In the genomic region with DNA sequence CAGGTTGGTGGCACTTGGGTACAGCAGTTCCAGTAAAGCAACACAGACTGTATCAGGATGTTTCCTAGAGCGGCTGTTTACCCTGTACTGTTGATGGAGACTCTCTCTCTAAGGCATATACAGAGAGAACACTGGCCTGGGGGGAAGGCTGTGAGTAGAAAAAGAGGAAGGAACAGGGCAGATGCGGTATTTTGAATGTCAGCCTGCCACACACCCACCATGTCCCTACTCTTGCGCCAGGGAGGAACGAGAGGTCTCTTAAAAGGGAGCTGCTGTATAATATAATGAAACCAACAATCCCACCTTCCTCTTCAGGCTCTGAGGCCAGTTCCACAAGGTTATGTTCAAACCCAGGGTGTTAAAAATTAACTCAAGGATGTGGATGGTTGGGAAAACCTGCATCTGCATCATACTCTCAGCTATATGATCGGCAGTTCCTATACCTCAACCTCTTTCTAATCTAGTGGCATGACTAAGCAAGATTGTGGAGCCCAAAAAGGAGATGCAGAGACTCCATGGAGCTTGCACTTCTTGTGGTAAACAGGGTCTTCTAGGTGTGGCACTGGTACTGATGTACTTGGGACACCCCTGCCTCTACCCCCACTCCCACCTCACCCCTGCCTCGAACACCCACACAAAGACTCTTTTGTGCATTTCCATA, we compare ENCODE assay signal across 17 mouse cellular contexts. TPM values are rescaled to one million over a fixed set of nuclear protein-coding genes. Genes with fewer than 3 reads are reported as not detected.
A peak's percentile ranks its signal among the peaks of the same experiment; 100 is the strongest.
DNase-seq lines count a peak whose midpoint lies in the region; ATAC-seq lines count a peak whose summit lies in the region.
"Had no signal": no experiment of that assay in that cellular context is flagged by ENCODE, and none has a peak within 500 bp of the region (broad histone marks: within the 10 kb centered on the region; RNA-seq: fewer than 3 reads in every experiment).

No protein-coding gene starts in this region.

- DNase-seq in A20 (ENCODE audit: low read depth, low spot score): peak; percentile 38
- peak; percentile 21 for DNase-seq in MEL-GATA-1-ER (ENCODE audit: extremely low read depth, low read depth)
- no peak for DNase-seq in testis, postnatal 14 days (ENCODE audit: low spot score)
- DNase-seq in frontal cortex, postnatal 14 days (ENCODE audit: low spot score in 2 of 2): no peak
- no peak for DNase-seq in adipocyte (ENCODE audit: low spot score)
- DNase-seq: adrenal gland, adult 8-10 months; adrenal gland, postnatal 36 days; cerebellum, adult 2 months; cerebellum, postnatal 10 days; embryo, embryonic 11 days; gastrocnemius, postnatal 25 days; heart, adult 18-20 months; heart, postnatal 14 days had no signal

- peak; percentile 99 for ATAC-seq in megakaryocyte, adult 5-6 weeks (ENCODE audit: poor library complexity, severe bottlenecking)
- 0 out of 2 replicates have a peak, but pooled peaks have one; percentile 55 for ATAC-seq in neutrophil, adult 5-6 weeks (ENCODE audit: extremely low read depth, insufficient number of reproducible peaks, low FRiP score, poor library complexity, severe bottlenecking)
- ATAC-seq: forebrain, embryonic 16.5 days; intestine, embryonic 15.5 days had no signal

RNA-seq across cellular contexts. Expression of gene Tarm1, which starts 20.3 kb away (rescaled TPM):
- 28.4 and 35.7 TPM in 2 replicates for total RNA-seq in megakaryocyte, adult 5-6 weeks (2015)
- total RNA-seq in megakaryocyte, adult 5-6 weeks (2017): 18.3 and 19.1 TPM in 2 replicates
- 50.3 and 60.8 TPM in 2 replicates for total RNA-seq in neutrophil, adult 5-6 weeks (2017)
- total RNA-seq: gastrocnemius, postnatal 25 days; heart, adult 18-20 months; heart, postnatal 14 days had no signal

RNA-seq across cellular contexts. Expression of gene Cacng6, which starts 58.1 kb away (rescaled TPM):
- not detected in 2 replicates for total RNA-seq in megakaryocyte, adult 5-6 weeks (2015)
- total RNA-seq in megakaryocyte, adult 5-6 weeks (2017): not detected in 2 replicates
- not detected in 2 replicates for total RNA-seq in neutrophil, adult 5-6 weeks (2017)
- total RNA-seq: adrenal gland, postnatal 36 days had no signal

Comparison
In these comparisons a context has a peak if more than half of its experiments do, and no peak if none do; other contexts are left out.
1. DNase-seq: peak in A20 (single experiment) and MEL-GATA-1-ER (single experiment); none in testis, postnatal 14 days (single experiment), frontal cortex, postnatal 14 days (0 of 2) and adipocyte (single experiment).